Mouse (Mus musculus) liver, adult (tissue): ENCODE measurements around the gene Hipk3.

Experiments used
- GATA4 ChIP-seq: IDR thresholded peaks from 2 replicates; pipeline ENCODE4 v1.6.1; 2014; ENCODE audit warnings: mild to moderate bottlenecking, low read length; ENCODE audit not compliant: insufficient replicate concordance

The Hipk3 gene

DNA sequence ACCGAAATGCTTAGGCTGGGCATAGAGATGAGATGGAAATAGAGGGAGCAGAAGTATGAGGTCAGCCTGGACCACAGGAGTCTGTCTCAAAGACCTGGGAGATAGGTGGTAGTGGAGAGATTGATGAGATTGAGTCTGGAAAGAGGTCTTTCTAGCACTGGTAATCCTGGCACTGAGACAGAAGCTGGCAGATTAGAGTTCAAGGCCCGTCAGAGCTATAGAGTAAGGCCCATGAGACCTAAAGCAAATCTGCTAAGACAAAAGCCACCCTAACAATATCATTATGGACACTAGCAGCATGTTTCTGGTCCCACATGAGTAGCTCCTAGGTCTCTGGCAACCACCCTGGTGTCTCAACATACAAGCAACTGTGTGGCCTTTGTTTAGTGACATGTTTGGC, 4.4 kb downstream of the Hipk3 start:
- no peak for TF ChIP-seq GATA4

DNA sequence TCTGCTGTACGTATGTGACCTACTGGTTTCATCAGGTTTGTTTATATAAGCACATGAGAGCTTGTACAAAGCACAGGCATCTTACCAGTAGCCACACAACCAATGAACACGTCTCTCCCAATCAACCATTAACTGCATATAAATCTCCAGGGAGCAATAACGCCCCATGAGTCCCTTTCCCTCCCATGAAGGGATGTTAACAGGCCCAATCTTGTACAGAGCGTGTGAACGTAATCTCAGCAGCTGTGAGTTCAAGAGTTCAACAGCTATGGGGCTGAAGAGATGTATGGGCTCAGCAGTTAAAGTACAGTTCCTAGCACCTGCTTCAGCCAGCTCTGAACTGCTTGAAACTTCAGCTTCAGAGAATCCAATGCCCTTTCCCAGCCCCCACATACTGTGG, 9.8 kb downstream of the Hipk3 start:
- no peak for TF ChIP-seq GATA4

DNA sequence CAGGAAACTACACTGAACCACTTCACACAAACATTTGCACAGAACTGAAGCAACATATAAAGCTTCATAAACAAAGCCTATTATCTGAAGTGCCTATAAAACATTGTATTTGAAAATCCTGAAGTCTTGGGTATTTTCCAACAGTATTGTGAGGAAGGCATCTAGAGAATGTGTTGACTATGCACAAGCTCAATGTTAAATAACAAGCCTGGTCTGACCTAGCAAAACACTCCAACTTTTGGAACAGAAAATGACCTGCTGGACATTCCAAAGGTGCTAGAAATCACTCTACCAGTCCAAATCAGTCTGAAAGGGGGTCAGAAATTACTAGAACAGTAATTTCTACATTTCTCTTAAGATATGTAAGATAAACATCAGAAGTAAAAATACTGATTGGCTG, 12.1 kb downstream of the Hipk3 start:
- no peak for TF ChIP-seq GATA4

DNA sequence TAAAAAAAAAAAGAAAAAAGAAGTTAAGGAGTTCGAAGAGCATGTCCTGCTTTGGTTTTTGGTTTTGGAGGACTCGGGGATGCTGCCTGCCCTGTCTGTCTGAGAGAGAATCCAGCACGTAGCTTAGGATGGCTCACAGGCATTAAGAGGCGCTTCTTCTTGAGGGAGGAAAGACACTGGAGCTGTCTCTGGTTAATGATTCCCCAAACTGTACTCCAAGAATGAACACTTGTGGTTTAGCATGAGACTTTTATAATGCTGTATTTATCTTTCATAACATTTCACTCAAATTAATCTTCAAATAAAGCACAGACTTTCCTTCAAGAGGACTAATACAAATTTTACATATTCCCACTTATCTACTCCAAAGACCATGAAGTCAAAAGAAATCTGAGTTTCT, 15.2 kb downstream of the Hipk3 start:
- no peak for TF ChIP-seq GATA4

DNA sequence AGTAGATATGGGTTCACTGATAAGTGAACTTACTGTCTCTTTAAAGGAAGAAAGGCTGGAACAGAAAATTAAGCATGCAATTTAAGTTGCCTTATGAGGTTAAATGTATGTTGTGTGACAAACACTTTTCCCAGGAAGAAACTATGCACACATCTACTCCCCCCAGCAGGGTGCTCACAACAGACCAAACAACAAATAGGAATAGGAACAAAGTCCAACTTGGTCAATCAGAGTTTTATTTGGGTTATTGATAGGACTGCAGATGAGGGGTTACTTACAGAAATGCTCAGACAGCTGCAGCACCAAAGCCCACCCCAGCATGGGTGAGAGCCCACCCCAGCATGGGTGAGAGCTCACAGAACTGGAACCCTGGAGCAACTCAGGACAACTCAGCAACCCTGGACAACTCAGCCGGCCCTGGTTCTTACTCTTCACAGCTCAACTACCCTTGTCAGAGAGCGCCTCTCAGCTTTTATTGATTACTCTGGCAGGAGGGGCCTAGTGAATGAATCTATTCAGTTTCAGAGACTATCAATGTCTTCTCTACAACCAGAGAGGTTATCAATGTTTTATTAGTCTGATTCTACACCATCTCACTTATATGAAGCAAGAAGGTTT, 16.7 kb downstream of the Hipk3 start:
- no peak for TF ChIP-seq GATA4

DNA sequence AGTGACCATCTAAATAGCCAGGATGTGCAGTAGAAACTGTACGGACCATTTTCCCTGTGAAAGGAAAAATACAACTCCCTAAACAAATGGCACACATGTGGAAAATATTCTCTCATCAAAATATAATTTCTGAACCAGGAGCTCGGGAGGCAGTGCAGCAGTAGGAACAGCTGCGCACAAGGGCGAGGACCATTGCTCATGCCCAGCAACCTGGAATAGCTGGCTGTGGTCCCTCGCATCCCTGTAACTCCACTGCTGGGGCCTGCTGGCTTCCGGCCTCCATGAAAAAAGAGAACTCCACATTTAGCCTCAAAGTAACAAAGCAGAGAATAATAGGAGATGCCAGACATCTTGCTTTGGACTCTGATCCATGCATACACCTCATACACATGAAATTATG, 22.2 kb downstream of the Hipk3 start:
- no peak for TF ChIP-seq GATA4

DNA sequence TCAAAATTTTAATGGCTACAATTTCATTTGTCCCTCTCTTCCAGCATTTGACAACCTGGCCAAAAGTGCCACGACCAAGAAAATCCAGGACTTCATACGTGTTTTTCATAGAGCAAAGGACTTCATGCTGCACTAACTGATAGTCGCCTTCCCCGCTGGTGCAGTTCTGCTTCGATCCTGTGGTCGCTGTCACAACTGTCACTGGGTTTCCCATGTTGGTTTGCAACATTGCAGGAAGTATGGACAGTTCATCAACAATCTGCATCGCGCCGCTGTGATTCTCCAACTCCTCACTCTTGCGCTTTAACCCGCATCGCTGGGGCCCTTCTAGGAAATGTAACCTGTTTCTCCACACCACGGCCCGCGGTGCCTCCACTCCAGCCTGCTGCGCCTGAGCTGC, 23.1 kb downstream of the Hipk3 start:
- TF ChIP-seq GATA4 = no peak

DNA sequence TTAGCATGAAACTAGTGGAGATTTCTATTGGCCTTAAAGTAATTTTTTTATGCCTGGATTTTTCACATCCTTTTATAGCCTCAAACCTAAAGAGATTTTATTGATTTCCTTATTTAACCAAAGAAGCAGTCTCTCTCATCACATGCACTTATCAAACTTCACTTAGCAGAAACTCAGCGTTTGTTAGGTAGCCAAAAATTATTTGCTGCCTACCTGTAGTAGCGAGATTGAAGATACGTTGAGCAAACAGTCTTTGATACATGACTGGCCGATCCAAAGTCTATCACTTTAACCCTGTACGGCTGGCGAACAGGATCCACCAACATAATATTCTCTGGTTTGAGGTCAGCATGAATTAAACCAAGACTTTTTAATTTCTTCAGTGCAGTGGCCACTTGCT, 23.7 kb downstream of the Hipk3 start:
- TF ChIP-seq GATA4 = no peak

DNA sequence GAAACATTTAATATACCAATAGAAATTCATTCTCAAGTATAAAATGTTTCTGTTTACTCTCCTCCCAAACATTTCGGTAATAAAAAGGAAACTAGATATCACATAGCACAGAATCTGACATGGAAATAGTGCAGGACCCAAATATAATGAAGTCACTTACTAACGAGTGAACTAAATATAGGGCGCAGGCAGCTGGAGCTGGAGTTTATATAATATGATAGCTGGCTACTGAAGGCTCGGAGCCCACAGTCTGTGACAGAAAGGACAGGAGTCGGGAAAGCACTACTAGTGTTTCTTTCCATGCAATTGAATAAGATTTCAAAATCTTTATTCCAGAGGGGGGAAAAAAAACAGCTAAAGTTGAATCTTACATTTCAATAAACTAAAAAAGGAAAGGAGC, 25.8 kb downstream of the Hipk3 start:
- TF ChIP-seq GATA4 = no peak

DNA sequence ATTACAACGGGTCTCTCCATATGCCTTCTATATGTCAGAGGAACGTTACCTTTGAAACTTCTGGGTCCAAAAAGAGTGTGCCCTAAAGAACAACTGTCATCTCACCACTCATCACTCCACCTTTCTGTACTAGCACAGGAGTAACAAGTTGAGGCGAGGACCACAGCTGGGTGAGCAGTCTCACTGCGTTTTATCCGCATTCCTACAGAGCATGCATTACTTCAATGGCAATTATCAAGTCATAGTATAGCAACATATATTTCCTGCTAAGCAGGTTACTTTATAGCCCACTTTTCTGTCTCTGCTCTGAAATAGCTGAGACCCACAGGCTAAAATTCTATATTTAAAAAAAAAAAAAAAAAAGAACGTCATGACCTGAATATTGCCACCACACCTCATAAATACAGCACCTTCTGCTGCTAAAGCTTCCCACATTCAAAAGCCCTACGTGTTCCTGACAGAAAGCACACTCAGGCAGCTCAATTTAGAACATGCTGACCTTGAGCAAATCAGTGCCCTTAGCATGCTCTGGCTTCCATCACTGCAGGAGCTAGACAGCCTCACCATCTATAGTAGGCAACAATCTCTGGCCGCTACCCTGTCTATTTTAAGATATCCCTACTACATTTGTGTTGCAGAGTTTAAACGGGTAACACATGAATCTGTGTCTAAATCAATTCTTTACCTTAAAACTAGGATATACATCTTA, 27.2 kb downstream of the Hipk3 start:
- no peak for TF ChIP-seq GATA4

DNA sequence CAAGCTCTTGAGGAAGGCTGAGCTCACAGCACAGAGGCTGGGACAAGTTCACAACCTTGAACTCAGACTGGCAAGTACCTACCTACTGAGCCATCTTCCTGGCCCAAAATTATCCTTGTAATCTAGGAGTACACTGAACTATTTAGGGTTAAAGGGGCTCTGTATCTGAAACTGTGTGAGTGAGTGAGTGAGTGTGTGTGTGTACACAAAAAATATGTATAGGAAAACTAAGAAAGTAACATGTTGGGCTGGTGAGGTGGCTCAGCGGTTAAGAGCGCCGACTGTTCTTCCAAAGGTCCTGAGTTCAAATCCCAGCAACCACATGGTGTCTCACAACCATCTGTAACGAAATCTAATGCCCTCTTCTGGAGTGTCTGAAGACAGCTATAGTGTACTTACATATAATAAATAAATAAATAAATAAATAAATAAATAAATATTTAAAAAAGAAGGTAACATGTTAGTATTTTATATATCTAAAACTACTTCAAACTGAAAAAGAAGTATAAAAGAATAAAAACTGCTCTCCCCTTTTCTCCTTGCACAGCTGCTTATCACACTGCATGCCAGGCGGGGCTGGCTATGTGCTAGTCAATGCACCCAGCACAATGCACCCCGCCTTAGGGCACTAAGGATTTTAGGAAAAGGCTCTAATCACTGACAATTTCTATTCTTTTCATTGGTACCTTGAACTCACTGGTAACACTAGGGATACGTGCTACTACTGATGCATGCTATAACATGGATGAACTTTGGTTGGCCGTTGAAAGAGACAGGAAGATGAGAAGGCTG, 28.4 kb downstream of the Hipk3 start:
- no peak for TF ChIP-seq GATA4

DNA sequence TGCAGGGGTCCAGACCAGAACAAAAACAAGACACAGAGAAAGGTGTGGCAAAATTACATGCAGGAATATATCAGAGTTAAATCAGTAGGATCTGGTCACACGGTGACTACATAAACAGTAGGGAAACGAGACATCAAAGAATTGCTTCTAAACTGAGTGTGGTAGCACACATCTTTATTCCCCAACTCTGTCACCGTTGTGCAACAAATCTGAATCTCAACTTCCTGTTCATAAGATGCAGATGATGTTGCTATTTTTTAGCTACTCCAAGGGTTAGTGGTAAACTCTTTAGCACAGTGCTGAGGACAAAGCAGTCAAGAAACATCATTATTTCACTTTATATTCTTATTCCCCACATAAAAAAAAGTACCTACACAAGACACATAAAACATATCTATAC, 34.2 kb downstream of the Hipk3 start:
- TF ChIP-seq GATA4 = no peak

DNA sequence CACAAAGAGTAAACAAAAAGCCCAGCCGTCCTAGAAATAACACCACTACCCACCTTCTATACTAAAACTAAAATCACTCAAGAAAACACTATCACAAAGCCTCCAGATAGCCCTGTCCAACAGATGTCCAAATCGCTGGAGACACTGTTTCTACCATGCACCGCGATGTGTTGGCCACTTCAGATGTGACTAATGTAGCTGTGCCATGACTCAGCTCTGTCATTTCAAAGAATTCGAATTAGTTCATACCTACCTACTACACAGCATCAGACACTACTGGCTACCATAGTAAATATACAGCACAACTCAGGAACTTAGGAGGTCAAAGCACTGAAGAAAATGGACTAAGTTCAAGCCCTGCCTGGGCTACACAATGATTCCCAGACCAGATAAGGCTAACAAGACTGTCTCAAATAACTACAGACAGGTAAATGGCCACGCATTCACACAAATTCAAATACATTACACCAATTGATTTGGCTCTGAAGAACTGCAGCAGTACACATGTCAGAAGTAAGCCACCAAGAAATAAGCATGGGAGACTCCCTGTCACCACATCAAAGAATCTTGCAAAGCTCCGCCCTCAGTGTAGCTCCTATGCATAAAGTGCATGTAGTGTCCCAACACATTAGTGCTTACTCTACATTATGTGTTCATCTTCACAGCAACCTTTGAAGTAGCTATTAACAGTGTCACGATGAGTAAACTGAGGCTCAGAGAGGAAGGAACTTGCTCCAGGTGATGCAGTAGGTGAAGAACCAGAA, 35.5 kb downstream of the Hipk3 start:
- TF ChIP-seq GATA4 = no peak

DNA sequence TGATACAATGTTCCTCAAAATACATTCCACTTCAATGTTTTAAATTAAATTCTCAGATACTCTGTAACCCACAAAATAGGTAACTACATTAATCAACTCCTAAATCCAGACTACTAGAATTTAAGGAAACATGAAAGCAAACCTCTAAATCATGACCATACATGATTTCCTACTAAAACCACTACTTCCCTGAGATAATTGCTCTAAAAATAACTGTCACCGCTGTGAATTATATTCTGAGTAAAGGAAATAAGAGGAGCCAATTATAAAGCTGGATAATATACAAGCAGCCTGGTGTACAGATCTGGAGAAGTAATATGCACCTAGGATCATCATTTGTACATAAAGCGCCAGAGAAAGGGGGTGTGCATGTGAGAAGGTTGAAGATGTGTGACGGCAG, 37.1 kb downstream of the Hipk3 start:
- TF ChIP-seq GATA4 = no peak

DNA sequence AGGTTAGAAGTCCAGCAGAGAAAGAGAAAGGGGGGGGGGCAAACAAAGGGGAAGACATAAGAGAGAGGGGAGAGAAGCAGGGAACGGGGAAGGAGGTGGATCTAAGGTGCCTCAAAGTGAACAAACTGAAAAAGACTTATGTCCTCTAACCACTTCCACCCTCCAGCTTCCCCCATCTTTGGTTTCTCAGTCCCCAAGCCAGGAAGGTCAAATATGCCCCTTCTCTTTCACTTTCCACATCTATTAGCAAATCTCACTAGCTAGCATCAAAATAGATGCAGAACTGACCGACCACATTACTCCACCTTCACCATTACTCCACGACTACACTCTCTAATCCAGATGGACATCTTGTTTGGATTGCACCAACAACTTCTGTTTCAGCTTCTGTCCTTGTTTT, 43.6 kb downstream of the Hipk3 start:
- no peak for TF ChIP-seq GATA4

DNA sequence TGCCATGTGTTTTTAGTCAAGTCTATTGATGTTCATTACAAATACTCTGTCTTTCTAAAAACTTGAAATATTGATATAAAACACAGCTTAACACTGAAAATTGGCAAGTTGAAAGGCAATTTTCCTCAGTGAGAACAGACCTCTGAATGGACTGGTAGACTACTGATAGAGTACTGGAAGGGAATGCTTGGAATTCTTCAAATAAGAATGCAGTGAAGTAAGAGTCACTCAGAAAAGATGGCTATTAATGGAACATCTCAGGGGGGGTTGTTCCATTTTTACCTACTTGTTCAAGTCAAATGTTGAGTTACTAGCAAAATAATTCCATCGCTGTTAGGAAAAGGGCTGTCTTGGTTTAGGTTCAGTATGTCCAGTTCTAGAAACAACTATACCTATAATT, 45.1 kb downstream of the Hipk3 start:
- no peak for TF ChIP-seq GATA4
